Mouse (Mus musculus): Measurements from ENCODE around the gene Gipc1.

Gipc1 gene

GRCm38 (mm10) chr8:83652030-83652743, at the start of gene Gipc1:
Gipc1 (plus strand) TSS chr8:83652677.
- DNase-seq (ENCODE audit: low read depth, low spot score), result peak; percentile 99

- DNase-seq (ENCODE audit: low read depth, low spot score), result peak; percentile 100
Observed at GRCm38 (mm10) chr8:83607661-83608397, 44.6 kb upstream of the Gipc1 start, which contains the start of the genes Tecr and Dnajb1. Tecr (minus strand) TSS chr8:83607971. Dnajb1 (plus strand) TSS chr8:83608193.

- DNase-seq (ENCODE audit: low read depth, low spot score), result no peak
Observed at GRCm38 (mm10) chr8:83608398-83608829, 44.1 kb upstream of the Gipc1 start.

- no peak for DNase-seq (ENCODE audit: low read depth, low spot score)
Observed at GRCm38 (mm10) chr8:83609086-83609485, 43.4 kb upstream of the Gipc1 start.

GRCm38 (mm10) chr8:83609547-83610180, 42.8 kb upstream of the Gipc1 start:
- no peak for DNase-seq (ENCODE audit: low read depth, low spot score)

- DNase-seq (ENCODE audit: low read depth, low spot score), result no peak
Observed at GRCm38 (mm10) chr8:83611921-83612320, 40.6 kb upstream of the Gipc1 start.

- no peak for DNase-seq (ENCODE audit: low read depth, low spot score)
Observed at GRCm38 (mm10) chr8:83613695-83614094, 38.8 kb upstream of the Gipc1 start.

- no peak for DNase-seq (ENCODE audit: low read depth, low spot score)
Observed at GRCm38 (mm10) chr8:83616625-83617024, 35.9 kb upstream of the Gipc1 start.

- no peak for DNase-seq (ENCODE audit: low read depth, low spot score)
Observed at GRCm38 (mm10) chr8:83617111-83617510, 35.4 kb upstream of the Gipc1 start.

- DNase-seq (ENCODE audit: low read depth, low spot score), result no peak
Observed at GRCm38 (mm10) chr8:83618566-83618965, 33.9 kb upstream of the Gipc1 start.

GRCm38 (mm10) chr8:83619568-83620285, 32.8 kb upstream of the Gipc1 start:
- no peak for DNase-seq (ENCODE audit: low read depth, low spot score)

- DNase-seq (ENCODE audit: low read depth, low spot score), result no peak
Observed at GRCm38 (mm10) chr8:83621691-83622388, 30.6 kb upstream of the Gipc1 start.

- peak; percentile 71 for DNase-seq (ENCODE audit: low read depth, low spot score)
Observed at GRCm38 (mm10) chr8:83622389-83622989, 30.0 kb upstream of the Gipc1 start.

GRCm38 (mm10) chr8:83623549-83623948, 28.9 kb upstream of the Gipc1 start:
- DNase-seq (ENCODE audit: low read depth, low spot score), result no peak

GRCm38 (mm10) chr8:83624739-83625138, 27.7 kb upstream of the Gipc1 start:
- no peak for DNase-seq (ENCODE audit: low read depth, low spot score)

GRCm38 (mm10) chr8:83625676-83626299, 26.7 kb upstream of the Gipc1 start:
- DNase-seq (ENCODE audit: low read depth, low spot score), result no peak

GRCm38 (mm10) chr8:83632083-83632707, 20.3 kb upstream of the Gipc1 start:
- no peak for DNase-seq (ENCODE audit: low read depth, low spot score)

- DNase-seq (ENCODE audit: low read depth, low spot score), result no peak
Observed at GRCm38 (mm10) chr8:83638856-83639255, 13.6 kb upstream of the Gipc1 start.

- DNase-seq (ENCODE audit: low read depth, low spot score), result no peak
Observed at GRCm38 (mm10) chr8:83639649-83640048, 12.8 kb upstream of the Gipc1 start.

GRCm38 (mm10) chr8:83647511-83647910, 5.0 kb upstream of the Gipc1 start:
- DNase-seq (ENCODE audit: low read depth, low spot score), result no peak
